Mouse (Mus musculus) fat pad, adult 2 months (tissue): ENCODE measurements around the gene D430019H16Rik.

ENCODE experiments used
- DNase-seq: peaks from one replicate; pipeline ENCODE4 v3.0.0-alpha.2; 2011; ENCODE audit warnings: low read depth, low spot score; ENCODE audit errors: extremely low read depth

The D430019H16Rik gene

GRCm38 (mm10) chr12:105453670-105454257 lies at the start of gene D430019H16Rik:
Gene D430019H16Rik (plus strand): TSS chr12:105453856.
- no peak for DNase-seq

DNA sequence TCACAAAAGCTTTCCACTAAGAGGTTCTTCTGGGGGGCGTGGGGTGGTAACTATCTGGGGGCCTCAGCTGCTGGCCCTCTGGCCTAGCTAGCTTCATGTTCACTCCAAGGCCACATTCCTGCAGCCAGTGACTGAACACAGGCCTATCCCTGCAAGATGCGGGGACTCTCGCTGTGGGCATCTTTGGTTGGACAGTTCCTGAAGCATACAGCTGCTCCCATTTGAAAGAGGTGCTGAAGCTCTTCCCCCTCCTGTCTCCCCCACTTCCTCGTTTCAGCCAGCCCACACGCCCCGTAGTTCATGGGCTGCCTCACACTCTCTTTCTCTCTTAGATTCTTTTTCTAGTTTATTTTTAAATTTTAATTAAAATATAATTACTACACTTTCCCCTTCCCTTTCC lies 47.6 kb upstream of the D430019H16Rik start:
- DNase-seq = no peak

- DNase-seq = no peak
Measured at GRCm38 (mm10) chr12:105413909-105414308, 39.7 kb upstream of the D430019H16Rik start.

DNA sequence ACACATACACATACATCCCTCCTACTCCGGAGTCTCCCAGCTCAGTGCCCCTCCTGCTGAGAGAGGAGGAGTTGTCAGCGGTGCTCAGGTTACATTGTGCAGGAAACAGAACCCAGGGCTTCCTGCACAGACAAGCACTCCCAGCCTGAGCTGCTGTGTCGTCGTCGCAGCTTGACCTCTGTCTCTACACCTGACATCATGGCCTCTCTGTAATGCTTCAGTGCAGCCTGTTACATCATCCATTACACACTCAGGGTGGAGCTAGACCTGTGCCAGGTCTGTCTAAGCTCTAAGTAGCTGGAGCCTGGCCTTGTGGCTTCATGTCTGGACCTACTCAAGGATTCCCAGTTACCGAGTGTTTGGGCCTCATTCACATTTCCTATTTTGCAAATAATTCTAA lies 33.2 kb upstream of the D430019H16Rik start:
- no peak for DNase-seq

DNA sequence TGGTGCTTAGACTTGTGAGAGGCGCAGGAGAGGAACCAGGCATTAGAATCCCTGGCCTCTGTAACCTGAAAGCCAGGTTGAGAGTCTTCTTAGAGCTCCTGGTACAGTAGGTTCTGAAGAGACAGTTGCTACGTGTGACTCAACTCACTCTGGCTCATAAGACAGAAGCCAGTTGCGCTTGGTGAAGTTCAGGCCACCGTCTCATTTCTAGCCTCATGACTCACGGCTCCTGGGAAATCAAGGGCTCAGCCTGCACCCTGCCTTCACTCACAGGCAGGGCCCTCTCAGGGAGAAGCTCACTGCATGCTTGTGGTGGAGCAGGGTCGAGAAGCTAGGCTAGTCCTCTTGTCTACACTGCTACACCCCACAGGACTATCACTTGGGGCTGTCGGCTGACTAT lies 27.1 kb upstream of the D430019H16Rik start:
- no peak for DNase-seq

- no peak for DNase-seq
Measured at GRCm38 (mm10) chr12:105427039-105427757, 26.5 kb upstream of the D430019H16Rik start.

DNA sequence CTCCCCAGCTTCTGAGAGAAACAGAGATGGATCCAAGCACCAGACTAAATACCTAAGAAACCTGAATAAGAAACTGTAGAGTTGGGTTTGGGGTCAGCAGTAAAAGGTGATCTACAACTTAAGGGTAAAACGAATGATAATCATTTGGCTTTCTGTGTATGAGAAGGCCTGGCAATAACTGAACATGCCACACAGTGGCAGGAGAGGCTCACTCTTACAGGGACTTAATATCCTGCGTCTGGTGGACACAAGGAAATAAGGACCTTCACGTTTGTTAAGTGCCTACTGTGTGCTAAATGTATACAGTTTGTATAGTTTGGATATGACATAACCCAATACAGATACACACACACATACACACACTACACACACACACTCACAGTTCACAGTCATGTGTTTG lies 21.8 kb upstream of the D430019H16Rik start:
- DNase-seq = no peak

GRCm38 (mm10) chr12:105432807-105433206 lies 20.8 kb upstream of the D430019H16Rik start:
- no peak for DNase-seq

DNA sequence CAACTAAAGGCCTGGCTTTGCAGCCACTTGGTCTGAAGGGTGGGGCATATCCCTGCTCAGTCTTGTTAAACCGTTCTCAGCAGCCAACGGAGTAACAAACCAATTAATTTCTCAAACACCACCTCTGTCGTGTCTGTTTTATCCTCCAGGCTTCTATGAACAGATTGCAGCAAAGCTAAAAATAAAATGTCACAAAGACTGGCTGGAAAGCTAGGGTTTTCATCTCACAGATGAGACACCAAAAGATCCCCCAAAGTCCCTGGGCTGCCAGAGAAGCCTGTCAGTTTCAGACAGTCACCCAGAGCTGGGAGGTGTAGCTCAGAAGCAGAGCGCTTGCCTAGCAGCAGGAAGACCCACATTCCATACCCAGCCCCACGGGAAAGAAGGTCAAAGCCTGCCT lies 15.4 kb upstream of the D430019H16Rik start:
- no peak for DNase-seq

DNA sequence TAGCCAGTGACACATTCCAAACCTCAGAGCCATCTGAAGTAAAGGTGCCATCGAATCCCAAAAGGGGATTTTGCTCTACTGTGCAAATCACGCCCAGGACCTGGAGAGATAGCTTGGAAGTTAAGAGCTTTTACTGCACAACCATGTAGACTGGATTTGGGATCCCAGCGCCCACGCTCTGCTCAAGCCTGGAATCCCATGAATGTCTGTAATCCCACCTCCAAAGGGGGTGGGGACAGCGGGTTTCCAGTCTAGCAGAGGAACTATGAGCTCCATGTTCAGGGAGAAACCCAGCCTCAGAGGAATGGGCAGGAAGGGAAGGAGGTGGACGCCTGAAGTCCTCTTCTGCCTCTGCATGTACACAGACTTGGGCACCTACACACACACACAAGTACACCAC lies 13.7 kb upstream of the D430019H16Rik start:
- DNase-seq = no peak

DNA sequence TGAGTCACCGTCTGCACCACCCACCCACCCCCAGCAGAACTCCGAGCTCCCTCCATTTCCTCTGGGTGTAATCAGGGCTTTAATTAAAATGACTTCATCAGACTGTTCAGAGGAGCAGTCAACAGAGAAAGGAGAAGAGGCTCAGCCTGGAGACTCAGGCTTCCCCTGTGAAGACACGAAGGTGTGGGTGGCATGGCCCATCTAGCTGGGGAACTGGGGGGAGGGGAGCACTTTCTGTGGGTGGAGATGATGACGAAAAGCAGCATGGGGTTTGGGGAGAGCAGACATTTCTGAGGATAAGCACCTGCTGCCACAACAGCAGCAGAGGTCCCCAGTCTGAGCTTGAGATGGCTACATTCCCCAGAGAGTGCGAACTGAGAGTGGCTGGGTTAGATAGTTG lies 10.1 kb upstream of the D430019H16Rik start:
- no peak for DNase-seq

DNA sequence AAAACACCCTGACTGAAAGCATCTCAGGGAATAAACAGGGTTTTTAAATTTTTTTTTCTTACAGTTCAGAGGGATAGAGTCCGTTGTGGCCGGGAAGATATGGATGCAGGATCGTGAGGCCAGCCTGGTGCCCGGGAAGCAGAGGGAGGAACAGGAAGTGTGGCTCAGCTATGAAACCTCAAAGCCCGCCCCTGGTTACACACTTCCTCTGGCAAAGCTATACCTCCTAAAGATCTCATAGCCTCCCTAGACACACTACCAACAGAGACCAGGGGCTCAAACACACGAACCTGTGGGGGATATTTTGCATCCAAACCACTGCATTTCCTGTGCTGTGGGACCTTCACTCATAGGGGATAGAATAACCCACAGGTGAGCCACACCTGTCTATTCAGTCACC lies 7.9 kb upstream of the D430019H16Rik start:
- no peak for DNase-seq

GRCm38 (mm10) chr12:105449239-105449638 lies 4.4 kb upstream of the D430019H16Rik start:
- DNase-seq = no peak

DNA sequence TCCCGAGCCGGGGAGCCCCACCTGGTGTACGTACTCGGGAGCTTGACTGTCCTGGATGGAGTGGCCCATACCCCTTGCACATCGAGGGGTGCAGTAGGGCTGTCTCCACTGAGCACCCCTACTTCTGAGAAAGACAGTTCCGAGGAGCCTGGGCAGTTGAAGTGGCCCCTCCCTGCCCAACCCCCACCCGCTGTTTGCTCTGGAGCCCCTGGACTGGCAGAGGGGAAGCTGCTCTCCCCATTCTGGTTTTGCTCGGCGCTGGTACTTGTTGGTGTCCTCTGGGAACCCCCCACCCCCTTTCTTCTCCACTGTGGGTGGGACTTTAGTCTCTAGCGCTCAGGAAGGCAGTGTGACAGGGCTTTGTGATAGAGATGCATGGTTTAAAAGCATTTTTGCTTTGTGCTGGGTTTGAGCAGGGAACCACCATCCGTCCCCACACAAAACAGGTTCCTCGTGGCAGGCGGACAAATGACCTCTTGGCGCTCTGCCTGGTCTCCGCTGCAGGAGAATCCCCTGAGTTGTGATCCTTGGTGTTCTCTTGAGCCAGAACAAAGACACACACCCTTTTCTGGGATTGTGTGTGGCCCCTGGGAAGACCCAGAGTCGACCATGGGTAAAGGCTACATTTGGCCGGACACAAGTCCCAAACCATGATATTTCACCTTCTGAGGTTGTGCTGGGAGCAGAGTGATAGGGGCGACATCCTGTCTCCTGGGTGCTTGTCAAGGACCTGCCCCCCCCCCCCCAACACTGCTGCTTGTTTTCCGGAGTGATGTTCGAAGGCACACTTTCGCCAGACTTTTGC lies 804 bp downstream of the D430019H16Rik start:
- DNase-seq = no peak

DNA sequence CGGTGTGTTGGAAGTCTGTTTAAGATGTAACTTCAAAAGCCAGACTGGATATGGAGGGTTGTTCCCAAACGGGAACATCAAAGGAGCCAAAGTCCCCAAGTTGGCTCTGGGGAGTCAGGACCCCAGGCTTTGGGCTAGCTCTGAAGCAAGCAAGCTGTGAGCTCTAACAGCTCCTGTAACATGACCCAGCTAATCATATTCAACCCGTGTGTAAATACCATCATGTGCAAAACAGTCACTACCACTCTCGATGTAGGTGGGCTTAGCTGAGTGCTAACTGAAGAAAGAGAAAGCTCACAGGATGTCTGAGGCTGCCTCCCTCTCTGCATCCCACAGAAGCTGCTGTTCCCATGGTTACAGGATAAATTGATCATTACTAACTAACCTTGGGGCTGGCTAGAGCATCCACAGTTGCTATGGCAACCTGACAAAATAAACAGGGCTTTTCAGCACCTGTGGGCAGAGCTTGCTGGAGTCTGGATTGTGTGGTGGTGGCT lies 1.5 kb downstream of the D430019H16Rik start:
- DNase-seq = no peak

- DNase-seq = no peak
Measured at GRCm38 (mm10) chr12:105458791-105459190, 5.1 kb downstream of the D430019H16Rik start.

DNA sequence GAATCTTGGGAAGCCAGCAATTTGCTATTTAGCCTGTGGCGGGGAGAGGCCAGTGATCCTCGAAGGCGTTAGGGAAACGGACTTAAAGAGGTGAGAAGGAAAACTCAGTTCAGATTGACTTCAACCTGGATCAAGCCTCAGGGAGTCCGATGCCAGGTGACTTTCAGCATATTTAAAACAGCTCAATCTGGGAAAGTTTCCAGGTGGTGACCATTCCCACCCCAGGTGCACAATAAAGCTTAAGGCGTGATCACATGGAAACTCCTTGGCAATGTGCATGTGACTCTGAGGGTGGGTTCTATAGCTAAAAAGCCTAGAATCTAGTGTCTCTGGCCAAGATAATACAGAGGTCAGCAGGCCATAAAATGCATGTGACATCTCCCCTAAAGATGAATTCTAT lies 7.4 kb downstream of the D430019H16Rik start:
- DNase-seq = no peak

GRCm38 (mm10) chr12:105469026-105469425 lies 15.4 kb downstream of the D430019H16Rik start:
- no peak for DNase-seq

- no peak for DNase-seq
Measured at GRCm38 (mm10) chr12:105475230-105475911, 21.7 kb downstream of the D430019H16Rik start.

DNA sequence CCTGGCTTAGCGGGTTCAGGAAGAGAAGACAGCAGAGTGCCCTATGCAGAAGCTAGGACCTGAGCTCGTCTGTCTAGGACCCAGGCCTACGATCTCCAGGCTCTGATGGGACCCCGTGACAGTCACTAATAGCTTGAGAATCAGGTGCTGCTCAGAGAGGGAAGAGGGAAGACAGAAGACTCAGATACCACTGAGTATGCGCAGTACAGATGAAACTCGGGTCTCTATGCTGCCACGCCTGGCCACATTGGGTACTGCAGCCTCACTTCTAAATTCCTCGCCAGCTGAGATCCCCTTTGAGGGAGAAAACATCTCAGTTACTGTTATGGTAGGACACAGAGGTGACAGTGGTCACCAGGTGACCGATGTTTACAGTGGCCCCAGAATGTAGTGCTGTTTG lies 22.8 kb downstream of the D430019H16Rik start:
- no peak for DNase-seq

DNA sequence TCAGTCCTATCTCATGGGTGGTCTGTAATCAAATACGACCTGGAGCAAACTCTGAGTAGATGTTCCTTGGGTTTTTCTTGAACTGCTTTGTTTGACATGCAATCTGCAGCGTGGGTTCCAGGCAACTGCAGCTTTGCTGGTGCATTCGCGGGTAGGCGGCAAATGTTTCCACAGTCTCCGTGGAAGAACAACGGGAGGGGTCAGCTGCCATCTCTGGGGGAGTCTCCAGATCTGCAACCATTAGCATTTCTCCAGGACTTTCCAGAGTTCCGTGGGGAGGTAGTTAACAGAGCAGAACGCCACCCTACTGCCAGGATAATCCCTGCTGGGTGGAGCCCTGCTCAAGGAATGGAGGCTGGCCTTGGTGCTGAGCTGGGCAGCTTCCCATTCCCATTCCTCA lies 23.3 kb downstream of the D430019H16Rik start:
- DNase-seq = no peak
